Mouse (Mus musculus) neural tube, embryonic 13.5 days (tissue): Measurements from ENCODE around the gene Pak3. TPM values are rescaled to one million over a fixed set of nuclear protein-coding genes. Genes with fewer than 3 reads are reported as not detected.

Experiments used
- ATAC-seq: fragments of 200-750 bp; cut with Nextera tagmentation; 2 replicates; pipeline ENCODE4 v1.8.0; 2017; ENCODE audit warnings: low read depth, mild to moderate bottlenecking, moderate TSS enrichment, moderate library complexity
- H3K27ac ChIP-seq: fragments of 300-500 bp; sonication (generic); replicated peaks from 2 replicates; pipeline ENCODE4 v1.5.1; 2015; ENCODE audit warnings: moderate library complexity, mild to moderate bottlenecking, inconsistent platforms
- H3K27me3 ChIP-seq: fragments of 300-500 bp; sonication (generic); 2 replicates; pipeline ENCODE4 v1.6.1; 2015; ENCODE audit warnings: mild to moderate bottlenecking, inconsistent platforms
- H3K36me3 ChIP-seq: fragments of 300-500 bp; sonication (generic); 2 replicates; pipeline ENCODE4 v1.6.1; 2015; ENCODE audit warnings: mild to moderate bottlenecking, inconsistent platforms
- H3K4me1 ChIP-seq: fragments of 300-500 bp; sonication (generic); replicated peaks from 2 replicates; pipeline ENCODE4 v1.6.1; 2015; ENCODE audit warnings: inconsistent platforms
- H3K4me2 ChIP-seq: fragments of 300-500 bp; sonication (generic); 2 replicates; pipeline ENCODE4 v1.6.1; 2015; ENCODE audit warnings: inconsistent platforms, mild to moderate bottlenecking, moderate library complexity
- H3K4me3 ChIP-seq: fragments of 300-500 bp; sonication (generic); 2 replicates; pipeline ENCODE4 v1.5.1; 2015; ENCODE audit warnings: mild to moderate bottlenecking, inconsistent platforms
- H3K9ac ChIP-seq: fragments of 300-500 bp; sonication (generic); 2 replicates; pipeline ENCODE4 v1.6.1; 2015; ENCODE audit warnings: moderate library complexity, mild to moderate bottlenecking, inconsistent platforms
- H3K9me3 ChIP-seq: fragments of 300-500 bp; sonication (generic); 2 replicates; pipeline ENCODE4 v1.6.1; 2016; ENCODE audit warnings: inconsistent platforms
- WGBS: fragments of 180-500 bp; shearing (Covaris S2); methylation state at CpG from one replicate; pipeline ENCODE4 v1.1.7; 2015; 5-methylcytosine and 5-hydroxymethylcytosine counted together
- microRNA-seq: library from miRNA; unstranded; fragments of <30 nt; microRNA quantifications from one replicate; pipeline ENCODE4, GENCODE M21; 2016
- polyA plus RNA-seq: library from polyadenylated mRNA; unstranded; fragments of >200 nt; fragmentation: Nextera tagmentation; extraction: Ambion mirVana; gene quantifications from 2 replicates; pipeline ENCODE4 v1.2.1, GENCODE M21; 2015

Pak3 gene
- polyA plus RNA-seq, 1 experiment from 2014 or later, result 122 TPM

DNA sequence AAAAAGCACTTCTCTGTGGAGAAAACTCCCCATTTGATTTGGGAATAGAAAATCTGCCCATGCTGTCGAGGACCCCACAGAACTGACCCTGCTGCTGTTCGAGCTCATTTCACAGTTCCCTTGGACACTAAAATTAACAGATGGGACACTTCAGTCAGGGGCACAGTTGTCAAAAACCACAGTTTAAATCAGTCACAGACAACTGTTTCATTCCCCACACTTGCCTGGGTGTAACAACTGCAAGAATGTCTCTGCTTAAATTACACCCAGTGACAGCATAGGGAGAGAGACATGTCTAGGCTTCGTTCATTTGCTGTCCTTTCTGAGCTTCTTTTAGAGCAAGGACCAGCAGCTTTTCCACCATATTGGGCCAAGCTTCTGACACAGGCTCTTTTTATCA, 328.2 kb downstream of the Pak3 start:
- Histone ChIP-seq H3K36me3 (no peaks in the 10 kb centered on the region), H3K27me3 (peaks cover 2% of the 10 kb centered on the region; the same call in 1 of the 2 replicates), H3K9ac (no peak overlapping the region), H3K9me3 (no peaks in the 10 kb centered on the region), H3K4me2 (no peak overlapping the region), H3K4me1 (no peaks in the 10 kb centered on the region), H3K4me3 (no peak overlapping the region), H3K27ac (no peak overlapping the region)
- WGBS, result 78% methylated on average over 3 of the region's 3 CpGs
- ATAC-seq, result no peak

Small RNA genes within 50 kb of the gene (microRNA-seq; reads per million reads assigned to microRNA genes)
- gene Gm47298, result not detected

Other genes starting within 250 kb of the Pak3 start
- 1.4 TPM in 2 replicates for gene Chrdl1, start 124.3 kb upstream of the Pak3 start, polyA plus RNA-seq